Mouse (Mus musculus): ENCODE measurements around the gene Gm42906. TPM values are rescaled to one million over a fixed set of nuclear protein-coding genes. Genes with fewer than 3 reads are reported as not detected.

Gm42906 gene
- polyA plus RNA-seq, 1 experiment from 2014 or later = not detected

GRCm38 (mm10) chr5:151142671-151143601, 285.0 kb downstream of the Gm42906 start:
- 44% methylated on average over 11 of the region's 11 CpGs for WGBS (ENCODE audit: insufficient replicate concordance)
- Histone ChIP-seq H3K9ac (replicated peaks) (peak overlapping the region; percentile 30; the same call in 1 of the 2 replicates), H3K4me2 (ENCODE audit: low read depth, low read length) (peak overlapping the region; percentile 28), H3K27ac (ENCODE audit: low read depth) (peak overlapping the region; percentile 69), H3K4me1 (ENCODE audit: insufficient read depth) (peaks cover 12% of the 10 kb centered on the region), H3K36me3 (replicated peaks; ENCODE audit: insufficient read depth, low read length) (no peaks in the 10 kb centered on the region), H3K4me3 (ENCODE audit: low read depth, low read length) (no peak overlapping the region), H3K9me3 (ENCODE audit: low read length) (no peaks in the 10 kb centered on the region), H3K27me3 (ENCODE audit: insufficient read depth, low read length) (no peaks in the 10 kb centered on the region)
- ATAC-seq (no peak; the same call in 1 of the 2 replicates), DNase-seq (no peak)
- TF ChIP-seq EP300 (IDR thresholded peaks at IDR 0.05; ENCODE audit: low read depth) = no peak
- TF ChIP-seq CTCF (IDR thresholded peaks at IDR 0.05; ENCODE audit: low read depth) = no peak

GRCm38 (mm10) chr5:151142241-151142640, 285.7 kb downstream of the Gm42906 start:
- TF ChIP-seq CTCF (IDR thresholded peaks at IDR 0.05; ENCODE audit: low read depth) = peak; percentile 80
- TF ChIP-seq EP300 (IDR thresholded peaks at IDR 0.05; ENCODE audit: low read depth) = peak; percentile 24; the same call in 1 of the 2 replicates
- peak overlapping the region; percentile 28 for H3K4me2 ChIP-seq (ENCODE audit: low read depth, low read length)
- peaks cover 12% of the 10 kb centered on the region for H3K4me1 ChIP-seq (ENCODE audit: insufficient read depth)
- H3K9ac ChIP-seq (replicated peaks) = no peak overlapping the region
- ATAC-seq = peak; percentile 88
- H3K4me3 ChIP-seq (ENCODE audit: low read depth, low read length) = no peak overlapping the region
- H3K27ac ChIP-seq (ENCODE audit: low read depth) = peak overlapping the region; percentile 69
- DNase-seq = peak; percentile 37
- no peaks in the 10 kb centered on the region for H3K36me3 ChIP-seq (replicated peaks; ENCODE audit: insufficient read depth, low read length)
- 33% methylated on average over 5 of the region's 5 CpGs for WGBS (ENCODE audit: insufficient replicate concordance)
- no peaks in the 10 kb centered on the region for H3K27me3 ChIP-seq (ENCODE audit: insufficient read depth, low read length)
- no peaks in the 10 kb centered on the region for H3K9me3 ChIP-seq (ENCODE audit: low read length)

GRCm38 (mm10) chr5:151137901-151138300, 290.1 kb downstream of the Gm42906 start:
- Histone ChIP-seq H3K4me3 (ENCODE audit: low read depth, low read length) (no peak overlapping the region), H3K4me2 (ENCODE audit: low read depth, low read length) (no peak overlapping the region), H3K9ac (replicated peaks) (no peak overlapping the region), H3K4me1 (ENCODE audit: insufficient read depth) (peaks cover 17% of the 10 kb centered on the region), H3K27ac (ENCODE audit: low read depth) (no peak overlapping the region), H3K27me3 (ENCODE audit: insufficient read depth, low read length) (no peaks in the 10 kb centered on the region), H3K9me3 (ENCODE audit: low read length) (no peaks in the 10 kb centered on the region), H3K36me3 (replicated peaks; ENCODE audit: insufficient read depth, low read length) (no peaks in the 10 kb centered on the region)
- TF ChIP-seq CTCF (IDR thresholded peaks at IDR 0.05; ENCODE audit: low read depth) = no peak
- TF ChIP-seq EP300 (IDR thresholded peaks at IDR 0.05; ENCODE audit: low read depth) = no peak
- WGBS (ENCODE audit: insufficient replicate concordance) = 70% methylated on average over 5 of the region's 5 CpGs
- DNase-seq (no peak), ATAC-seq (no peak)

GRCm38 (mm10) chr5:151137311-151137710, 290.7 kb downstream of the Gm42906 start:
- H3K9ac ChIP-seq (replicated peaks) = no peak overlapping the region
- peaks cover 14% of the 10 kb centered on the region; the same call in 1 of the 2 replicates for H3K4me1 ChIP-seq (ENCODE audit: insufficient read depth)
- no peak for TF ChIP-seq EP300 (IDR thresholded peaks at IDR 0.05; ENCODE audit: low read depth)
- TF ChIP-seq CTCF (IDR thresholded peaks at IDR 0.05; ENCODE audit: low read depth) = no peak
- no peaks in the 10 kb centered on the region for H3K27me3 ChIP-seq (ENCODE audit: insufficient read depth, low read length)
- H3K9me3 ChIP-seq (ENCODE audit: low read length) = no peaks in the 10 kb centered on the region
- no peak overlapping the region for H3K4me2 ChIP-seq (ENCODE audit: low read depth, low read length)
- no peaks in the 10 kb centered on the region for H3K36me3 ChIP-seq (replicated peaks; ENCODE audit: insufficient read depth, low read length)
- no peak overlapping the region for H3K27ac ChIP-seq (ENCODE audit: low read depth)
- DNase-seq = no peak
- WGBS (ENCODE audit: insufficient replicate concordance) = 74% methylated on average over 4 of the region's 4 CpGs
- no peak for ATAC-seq
- H3K4me3 ChIP-seq (ENCODE audit: low read depth, low read length) = no peak overlapping the region

GRCm38 (mm10) chr5:151135965-151136364, 292.0 kb downstream of the Gm42906 start:
- Histone ChIP-seq H3K4me2 (ENCODE audit: low read depth, low read length) (no peak overlapping the region), H3K27ac (ENCODE audit: low read depth) (0 out of 2 replicates have a peak overlapping the region, but pooled peaks have one; percentile 29), H3K4me3 (ENCODE audit: low read depth, low read length) (no peak overlapping the region), H3K9ac (replicated peaks) (no peak overlapping the region), H3K4me1 (ENCODE audit: insufficient read depth) (0 out of 2 replicates have a peak, but pooled peaks cover 9% of the 10 kb centered on the region), H3K36me3 (replicated peaks; ENCODE audit: insufficient read depth, low read length) (no peaks in the 10 kb centered on the region), H3K9me3 (ENCODE audit: low read length) (no peaks in the 10 kb centered on the region), H3K27me3 (ENCODE audit: insufficient read depth, low read length) (no peaks in the 10 kb centered on the region)
- TF ChIP-seq EP300 (IDR thresholded peaks at IDR 0.05; ENCODE audit: low read depth) (0 out of 2 replicates have a peak, but pooled peaks have one; percentile 30), CTCF (IDR thresholded peaks at IDR 0.05; ENCODE audit: low read depth) (no peak)
- ATAC-seq (no peak), DNase-seq (no peak)
- WGBS (ENCODE audit: insufficient replicate concordance) = 52% methylated on average over 6 of the region's 6 CpGs

Data from liver, postnatal 0 days (tissue).